Mouse (Mus musculus) c-Kit-negative CD71-positive TER-119-positive erythroid progenitor cells, embryonic 14.5 days (primary cell): ENCODE results near the gene Rabgef1.
A peak's percentile ranks its signal among the peaks of the same experiment; 100 is the strongest.
"Not testable (repeated sequence)": the region's sequence is repeated elsewhere in the genome, so short reads cannot be mapped to it uniquely, and the experiment has no call there.

Source experiments
- DNase-seq: peaks from one replicate; pipeline ENCODE4 v3.0.0-alpha.2; 2013; ENCODE audit warnings: low read depth, low spot score

Gene Rabgef1

GRCm38 (mm10) chr5:130212956-130213355 is 41.4 kb downstream of the Rabgef1 start:
- no peak for DNase-seq

- no peak for DNase-seq
Measured at GRCm38 (mm10) chr5:130216781-130217180, 45.2 kb downstream of the Rabgef1 start, which contains the start of gene Tmem248. Gene Tmem248, plus strand, starts transcription at chr5:130217081.

GRCm38 (mm10) chr5:130217406-130217805 is 45.8 kb downstream of the Rabgef1 start:
- no peak for DNase-seq

- no peak for DNase-seq
Measured at GRCm38 (mm10) chr5:130218336-130218735, 46.7 kb downstream of the Rabgef1 start.

- no peak for DNase-seq
Measured at GRCm38 (mm10) chr5:130221316-130221715, 49.7 kb downstream of the Rabgef1 start.

DNA sequence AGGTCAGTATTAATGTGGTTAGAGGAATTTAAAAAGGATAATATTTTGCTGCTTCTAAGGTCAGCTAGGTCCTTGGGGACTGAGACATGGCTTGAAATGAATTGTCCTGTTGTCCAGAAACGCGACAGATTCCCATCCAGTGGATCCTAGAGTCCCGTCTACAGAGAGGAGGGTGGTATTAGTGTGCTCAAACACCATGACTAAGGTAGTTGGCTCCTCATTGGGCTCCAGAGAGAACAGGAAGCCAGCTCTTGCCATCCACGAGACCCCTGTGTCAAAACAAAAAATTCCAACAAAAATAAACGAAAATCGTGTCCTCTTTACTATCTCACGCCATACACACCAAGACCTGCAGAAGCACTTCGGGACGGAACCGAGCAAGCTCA is 50.2 kb downstream of the Rabgef1 start:
- DNase-seq: no peak

DNA sequence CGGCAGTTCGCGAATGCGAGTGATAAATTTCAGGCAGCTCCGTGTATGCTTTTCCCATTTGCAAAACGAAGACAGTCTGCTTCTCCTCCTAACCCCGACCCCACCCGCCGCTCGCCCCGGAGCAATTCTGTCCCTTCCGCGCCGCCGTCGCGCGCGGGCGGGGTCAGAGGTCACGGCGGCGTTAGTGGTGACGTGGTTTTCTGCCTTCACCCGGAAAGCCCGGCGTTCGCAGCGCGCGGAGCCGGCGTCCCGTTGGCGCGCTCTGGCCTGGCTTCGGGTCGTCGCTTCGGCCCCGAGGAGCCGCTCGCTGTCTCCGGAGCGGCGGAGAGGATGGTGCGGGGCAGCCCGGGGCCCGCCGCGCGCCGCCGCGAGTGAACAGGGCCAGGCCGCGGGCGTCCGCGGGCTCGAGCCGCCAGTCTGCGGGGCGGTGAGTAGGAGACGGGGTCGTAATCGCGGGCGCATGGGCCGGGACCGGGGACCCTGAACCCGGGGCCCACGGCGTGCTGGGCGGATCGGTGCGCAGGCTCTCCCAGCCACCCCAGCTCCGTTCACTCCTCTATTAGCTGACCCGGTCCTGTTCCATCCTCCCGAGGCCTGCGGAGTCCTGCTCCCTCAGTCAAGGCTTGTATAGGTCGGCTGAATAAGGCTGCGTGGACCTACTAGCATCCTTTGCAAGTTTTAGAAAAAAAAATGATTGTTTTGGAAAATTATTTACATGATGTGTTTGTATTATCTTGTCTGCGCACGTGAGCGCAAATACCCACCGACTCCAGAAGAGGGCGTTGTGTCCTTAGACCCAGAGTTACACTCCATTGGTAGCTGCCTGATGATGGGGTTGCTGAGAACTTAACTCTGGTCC is 50.8 kb downstream of the Rabgef1 start:
- DNase-seq: peak; percentile 87

GRCm38 (mm10) chr5:130226790-130227189 is 55.2 kb downstream of the Rabgef1 start:
- no peak for DNase-seq

DNA sequence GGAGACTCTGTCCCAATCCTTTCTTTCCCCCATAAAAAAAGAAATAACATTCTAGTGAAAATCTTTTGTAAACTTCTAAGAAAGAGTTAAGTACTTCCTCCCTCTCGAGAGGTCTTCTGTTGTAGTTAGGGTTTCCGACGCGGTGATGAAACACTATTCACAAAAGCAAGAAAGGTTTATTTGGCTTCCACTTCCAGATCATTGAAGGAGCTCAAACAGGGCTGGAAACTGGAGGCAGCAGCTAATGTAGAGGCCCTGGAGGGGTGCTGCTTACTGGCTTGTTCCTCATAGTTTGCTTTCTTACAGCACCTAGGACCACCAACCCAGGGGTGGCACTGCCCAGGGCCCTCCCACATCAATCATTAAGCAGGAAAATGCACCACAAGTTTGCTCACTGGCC is 56.5 kb downstream of the Rabgef1 start:
- DNase-seq: no peak

GRCm38 (mm10) chr5:130236302-130236701 is 64.7 kb downstream of the Rabgef1 start:
- no peak for DNase-seq

GRCm38 (mm10) chr5:130239236-130239635 is 67.6 kb downstream of the Rabgef1 start:
- DNase-seq: no peak

DNA sequence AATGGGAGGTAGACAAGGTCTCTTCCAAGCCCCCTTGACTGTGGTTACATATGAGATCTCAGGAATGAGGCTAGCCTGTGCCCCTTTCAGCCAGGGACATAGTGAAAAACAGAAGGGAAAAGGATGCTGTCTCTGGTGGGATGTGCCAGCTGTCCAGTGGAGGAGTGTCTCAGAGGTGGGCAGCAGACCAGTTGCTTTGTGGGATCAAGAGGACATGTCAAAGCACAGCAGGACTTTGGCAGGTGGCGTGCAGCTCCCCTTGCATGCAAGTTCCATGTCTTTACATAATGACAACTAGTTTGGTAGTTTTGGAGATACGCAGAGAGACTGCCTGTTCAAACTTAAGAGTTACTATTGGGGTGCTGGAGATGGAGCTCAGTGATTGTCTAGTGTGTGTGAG is 68.3 kb downstream of the Rabgef1 start:
- DNase-seq: no peak

- DNase-seq: no peak
Measured at GRCm38 (mm10) chr5:130241426-130241825, 69.8 kb downstream of the Rabgef1 start.

DNA sequence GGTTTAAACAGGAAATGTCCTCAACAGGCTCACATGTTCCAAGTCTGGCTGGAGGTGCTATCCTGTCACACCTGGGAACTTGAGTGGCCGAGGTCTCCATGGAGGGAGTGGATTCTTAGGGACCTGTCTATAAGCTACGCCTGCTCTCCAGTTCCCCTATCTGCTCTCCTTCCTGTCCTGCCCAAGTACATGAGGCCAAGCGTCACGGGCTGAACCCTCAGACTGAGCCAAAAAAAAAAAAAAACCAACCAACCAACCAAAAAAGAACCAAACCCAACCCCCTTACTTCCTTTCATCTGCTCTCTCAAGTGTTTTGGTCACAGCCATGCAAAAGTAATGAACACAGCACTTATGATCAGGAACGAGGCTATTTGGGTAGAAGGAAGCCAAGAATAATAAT is 76.2 kb downstream of the Rabgef1 start:
- no peak for DNase-seq

- DNase-seq: peak; percentile 40
Measured at GRCm38 (mm10) chr5:130254164-130255016, 82.8 kb downstream of the Rabgef1 start.

GRCm38 (mm10) chr5:130255017-130255720 is 83.6 kb downstream of the Rabgef1 start, which contains the start of the genes Sbds and Tyw1:
Gene Sbds, minus strand, starts transcription at chr5:130255530.
Gene Tyw1, plus strand, starts transcription at chr5:130255619.
- peak; percentile 99 for DNase-seq

- DNase-seq: not testable (repeated sequence)
Measured at GRCm38 (mm10) chr5:130255799-130256525, 84.4 kb downstream of the Rabgef1 start.

GRCm38 (mm10) chr5:130256678-130257271 is 85.2 kb downstream of the Rabgef1 start:
- peak; percentile 97 for DNase-seq

DNA sequence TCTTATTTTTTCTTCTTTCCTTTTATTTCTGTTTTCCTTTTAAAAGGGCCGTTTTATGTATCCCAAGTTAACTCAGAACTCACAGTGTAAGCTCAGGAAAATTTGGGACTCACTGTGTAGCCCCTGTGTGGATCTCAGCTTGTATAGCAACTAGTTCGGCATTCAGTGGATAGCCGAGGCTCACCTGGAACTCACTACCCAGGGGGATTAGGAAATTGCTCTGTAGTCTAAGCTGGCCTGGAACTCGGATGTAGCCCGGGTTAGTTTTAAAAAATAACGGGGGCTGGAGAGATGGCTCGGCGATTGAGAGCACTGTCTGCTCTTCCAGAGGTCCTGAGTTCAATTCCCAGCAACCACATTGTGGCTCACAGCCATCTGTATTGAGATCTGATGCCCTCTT is 85.7 kb downstream of the Rabgef1 start:
- no peak for DNase-seq

DNA sequence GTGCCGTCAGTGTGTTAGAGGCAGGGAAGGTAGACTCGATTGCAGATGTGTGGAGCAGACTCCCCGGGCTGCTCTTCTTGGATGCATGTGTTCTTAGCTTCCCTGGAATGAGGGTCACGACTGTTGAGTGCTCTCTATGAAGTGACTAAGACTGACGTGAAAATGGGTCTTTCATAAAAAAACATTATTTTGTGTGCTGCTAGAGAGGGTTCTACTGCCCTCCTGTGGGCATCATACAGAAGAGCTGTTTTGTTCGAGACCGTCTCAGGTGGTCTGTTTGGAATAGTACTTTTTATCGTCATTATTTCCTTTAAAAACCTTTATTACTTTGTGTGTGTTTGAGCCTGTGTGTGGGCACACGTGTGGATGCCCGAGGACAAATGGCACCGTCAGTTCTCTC is 91.9 kb downstream of the Rabgef1 start:
- no peak for DNase-seq
